Comparison of ENCODE assay signal across 16 mouse cellular contexts in genomic region chr13:30557751-30558150, GRCm38 (mm10).
"Had no signal": no experiment of that assay in that cellular context is flagged by ENCODE, and none has a peak within 500 bp of the region (broad histone marks: within the 10 kb centered on the region; RNA-seq: fewer than 3 reads in every experiment).

No protein-coding gene starts in this region.

- H3K4me1 ChIP-seq: neural tube, embryonic 12.5 days; neural tube, embryonic 13.5 days; neural tube, embryonic 15.5 days; stomach, embryonic 15.5 days had no signal

- H3K4me3 ChIP-seq: neural tube, embryonic 12.5 days; neural tube, embryonic 13.5 days; neural tube, embryonic 15.5 days; stomach, embryonic 15.5 days had no signal

- H3K4me2 ChIP-seq: neural tube, embryonic 12.5 days; neural tube, embryonic 13.5 days; neural tube, embryonic 15.5 days; stomach, embryonic 15.5 days had no signal

- H3K36me3 ChIP-seq: neural tube, embryonic 12.5 days; neural tube, embryonic 13.5 days; neural tube, embryonic 15.5 days; stomach, embryonic 15.5 days had no signal

- H3K9me3 ChIP-seq: neural tube, embryonic 12.5 days; neural tube, embryonic 13.5 days; neural tube, embryonic 15.5 days; stomach, embryonic 15.5 days had no signal

- DNase-seq: retina, postnatal 1 day; right cerebral cortex, adult 18-20 months; right cerebral cortex, postnatal 14 days; right cerebral cortex, postnatal 25 days; right cerebral cortex, postnatal 4 days; spleen, adult 18-20 months; thymus, adult 18-20 months; thymus, adult 2 months; thymus, postnatal 14 days; thymus, postnatal 25 days; thymus, postnatal 4 days had no signal

- H3K9ac ChIP-seq: neural tube, embryonic 12.5 days; neural tube, embryonic 13.5 days; neural tube, embryonic 15.5 days; stomach, embryonic 15.5 days had no signal

- H3K27me3 ChIP-seq: neural tube, embryonic 12.5 days; neural tube, embryonic 13.5 days; neural tube, embryonic 15.5 days; stomach, embryonic 15.5 days had no signal

- H3K27ac ChIP-seq: neural tube, embryonic 12.5 days; neural tube, embryonic 13.5 days; neural tube, embryonic 15.5 days; stomach, embryonic 15.5 days; stomach, postnatal 0 days had no signal
